Mouse (Mus musculus) E14TG2a.4 (cell line): ENCODE results near the gene Tmem220.

ENCODE experiments used
- CTCF ChIP-seq: conservative IDR thresholded peaks from 2 replicates; pipeline ENCODE4 v1.5.1; 2014; ENCODE audit warnings: low read length
- NANOG ChIP-seq: IDR thresholded peaks from 2 replicates; pipeline ENCODE4 v1.6.1; 2014; ENCODE audit warnings: borderline replicate concordance, low read length, mixed read lengths
- POU5F1 ChIP-seq: IDR thresholded peaks from 2 replicates; pipeline ENCODE4 v1.6.1; 2014; ENCODE audit warnings: low read length, borderline replicate concordance

DNA sequence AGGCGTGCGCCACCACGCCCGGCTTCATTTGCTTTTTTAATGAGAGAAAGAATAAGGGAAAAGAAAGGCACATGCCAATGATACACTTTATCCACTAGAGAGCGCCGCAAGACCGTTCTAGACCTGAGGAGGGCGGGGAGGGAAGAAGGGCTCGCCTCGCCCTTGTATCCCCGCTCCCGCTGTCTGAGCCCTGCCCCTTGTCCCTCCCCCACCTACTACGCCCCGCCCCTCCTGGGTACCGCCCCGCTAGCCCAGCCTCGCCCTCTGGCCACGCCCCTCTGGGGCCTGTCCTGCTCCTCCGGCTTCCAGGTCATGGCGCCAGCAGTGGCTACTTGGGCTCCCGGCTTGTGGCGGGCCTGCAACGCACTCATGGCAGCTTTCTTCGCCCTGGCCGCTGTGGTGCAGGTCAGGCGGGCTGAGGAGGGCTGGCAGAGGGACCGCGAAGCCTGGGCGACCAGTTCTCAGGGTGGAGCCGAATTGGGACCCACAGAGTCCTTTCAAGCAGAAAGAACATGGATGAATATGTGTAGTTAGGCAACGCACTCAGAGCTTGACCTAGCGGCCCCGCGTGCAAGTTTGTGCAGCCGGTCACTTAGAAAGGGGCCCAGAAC, at the start of gene Tmem220:
- TF ChIP-seq CTCF (peak; percentile 40), POU5F1 (no peak), NANOG (no peak)
